Mouse (Mus musculus): ENCODE results near the gene Abcc4.
"Not testable (repeated sequence)": the region's sequence is repeated elsewhere in the genome, so short reads cannot be mapped to it uniquely, and the experiment has no call there.

Abcc4 gene

GRCm38 (mm10) chr14:118676308-118676994 is 29.6 kb downstream of the Abcc4 start:
- no peak for DNase-seq

DNA sequence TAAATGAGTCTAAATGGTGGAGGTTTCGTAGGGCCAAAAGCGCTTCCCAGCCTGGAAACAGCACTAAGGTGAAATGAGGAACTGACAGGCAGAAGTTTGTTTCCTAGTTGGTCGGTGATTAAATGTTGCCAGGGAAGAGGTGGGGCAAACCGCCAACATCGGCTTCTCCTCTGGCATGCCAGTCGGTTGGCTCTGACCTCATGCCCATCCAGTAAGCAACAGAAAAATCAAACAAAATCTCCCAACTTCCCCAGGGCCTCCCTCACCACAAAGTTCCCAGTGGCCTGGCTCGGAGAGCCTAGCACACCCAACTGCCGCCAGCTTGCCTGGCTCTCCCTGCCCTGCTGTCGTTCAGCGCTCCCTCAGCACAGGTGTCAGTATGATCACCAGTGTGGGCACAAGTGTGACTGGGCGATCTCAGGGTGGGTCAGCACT is 31.3 kb downstream of the Abcc4 start:
- no peak for DNase-seq

- no peak for DNase-seq
Observed at GRCm38 (mm10) chr14:118674224-118674623, 31.8 kb downstream of the Abcc4 start.

- DNase-seq, result peak; percentile 21 to 41
Observed at GRCm38 (mm10) chr14:118673501-118673900, 32.5 kb downstream of the Abcc4 start.

DNA sequence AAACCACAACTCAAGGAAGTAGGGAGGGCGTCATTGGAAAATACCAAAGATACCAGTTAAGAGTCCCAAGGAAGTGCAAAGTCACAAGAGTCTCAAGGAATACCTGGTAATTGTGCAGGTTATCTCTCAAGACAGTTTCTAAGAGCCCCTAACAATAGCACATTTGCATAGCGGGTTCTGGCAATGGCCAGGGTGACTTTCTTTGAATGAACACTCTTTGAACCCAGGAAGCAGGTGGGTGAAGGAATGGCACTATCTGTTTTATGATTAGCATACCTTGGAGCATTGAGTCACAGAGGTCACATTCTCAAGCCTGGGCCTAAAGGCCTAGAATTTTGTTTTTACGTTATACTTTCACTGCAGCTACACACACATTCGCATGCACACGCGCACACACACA is 33.1 kb downstream of the Abcc4 start:
- DNase-seq, result not testable (repeated sequence)

- no peak for DNase-seq
Observed at GRCm38 (mm10) chr14:118667499-118667898, 38.5 kb downstream of the Abcc4 start.

DNA sequence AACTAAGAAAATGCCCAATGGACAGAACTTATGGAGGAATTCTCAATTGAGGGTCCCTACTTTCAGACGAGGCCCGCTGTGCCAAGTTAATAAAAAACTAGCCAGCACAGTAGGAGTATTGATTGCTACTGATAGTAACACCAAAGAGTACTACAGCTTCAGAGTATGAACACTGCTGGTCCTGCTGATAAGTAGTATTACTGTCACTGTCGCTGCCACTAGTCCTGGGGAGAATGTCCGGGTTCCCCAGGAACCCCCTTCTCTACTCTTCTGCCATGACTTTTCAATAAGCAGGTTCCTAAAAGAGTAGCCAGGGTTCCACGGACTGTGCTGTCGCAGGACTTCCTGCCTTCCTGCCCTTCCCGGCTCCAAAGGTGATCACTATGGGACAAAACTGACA is 41.4 kb downstream of the Abcc4 start:
- no peak for DNase-seq

DNA sequence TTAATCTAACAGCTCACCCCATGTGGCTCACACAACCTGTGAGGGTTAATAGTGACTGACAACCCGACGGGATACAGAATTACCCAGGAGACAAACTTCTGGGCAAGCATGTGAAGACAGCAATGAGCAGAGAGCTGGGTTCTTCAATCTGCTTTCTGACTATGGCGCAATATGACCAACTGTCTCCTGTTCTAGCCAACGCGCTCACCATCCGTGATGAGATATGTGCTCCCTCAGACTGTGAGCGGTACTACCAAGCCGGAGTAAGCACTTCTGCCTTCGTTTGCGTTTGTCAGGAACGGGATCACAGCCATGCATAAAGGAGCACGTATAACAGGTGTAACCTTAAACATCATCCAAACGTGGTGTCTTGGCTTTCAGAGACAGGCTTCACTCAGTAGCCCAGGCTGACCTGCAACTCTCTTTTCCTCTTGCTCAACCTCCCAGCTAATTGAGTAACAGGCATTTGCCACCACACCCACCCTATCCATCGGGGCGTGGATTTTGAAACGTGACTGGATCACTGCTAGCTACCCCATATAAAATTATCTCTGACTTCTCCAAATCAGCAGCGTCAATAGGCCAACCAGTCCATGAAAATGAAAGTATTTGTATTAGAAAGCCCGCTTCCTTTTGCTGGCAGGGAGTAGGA is 43.3 kb downstream of the Abcc4 start:
- DNase-seq, result no peak

GRCm38 (mm10) chr14:118662124-118662523 is 43.9 kb downstream of the Abcc4 start:
- no peak for DNase-seq

- no peak for DNase-seq
Observed at GRCm38 (mm10) chr14:118659230-118659629, 46.8 kb downstream of the Abcc4 start.

DNA sequence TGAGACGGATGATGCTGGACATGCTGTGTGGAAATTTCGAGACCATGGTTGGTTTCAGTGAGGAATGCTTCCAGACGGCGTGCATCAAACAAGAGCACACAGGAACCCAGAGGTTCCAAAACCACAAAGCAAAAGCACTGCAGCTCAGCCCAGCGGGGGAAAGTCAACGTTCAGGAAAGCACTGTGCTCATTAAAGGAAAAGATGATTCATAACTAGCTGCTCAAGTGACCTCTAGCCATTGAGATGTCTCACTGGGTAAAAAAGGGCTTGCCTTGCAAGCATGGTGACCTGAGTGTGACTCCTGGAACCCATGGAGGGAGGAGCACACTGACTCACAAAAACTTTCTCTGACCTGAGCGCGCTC is 47.7 kb downstream of the Abcc4 start:
- DNase-seq, result no peak

GRCm38 (mm10) chr14:118657673-118658327 is 48.2 kb downstream of the Abcc4 start:
- no peak for DNase-seq

DNA sequence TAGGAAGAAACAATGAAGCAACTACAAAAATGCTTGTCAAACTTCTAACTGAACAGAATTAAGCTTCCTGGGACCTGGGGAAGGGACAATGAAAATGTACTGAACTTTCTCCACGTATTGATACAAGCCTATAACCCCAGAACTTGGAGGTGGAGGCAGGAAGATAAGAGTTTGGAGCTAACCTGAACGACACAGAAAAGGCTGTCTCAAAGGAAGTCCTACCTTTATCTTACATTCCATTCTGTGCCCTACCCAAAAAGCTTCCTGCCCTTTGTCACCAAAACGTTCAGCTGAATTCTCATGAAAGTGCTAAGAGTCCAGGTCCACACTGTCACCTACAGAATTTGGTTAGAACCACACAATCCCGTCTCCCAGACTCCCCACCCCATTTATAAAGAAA is 48.8 kb downstream of the Abcc4 start:
- no peak for DNase-seq

DNA sequence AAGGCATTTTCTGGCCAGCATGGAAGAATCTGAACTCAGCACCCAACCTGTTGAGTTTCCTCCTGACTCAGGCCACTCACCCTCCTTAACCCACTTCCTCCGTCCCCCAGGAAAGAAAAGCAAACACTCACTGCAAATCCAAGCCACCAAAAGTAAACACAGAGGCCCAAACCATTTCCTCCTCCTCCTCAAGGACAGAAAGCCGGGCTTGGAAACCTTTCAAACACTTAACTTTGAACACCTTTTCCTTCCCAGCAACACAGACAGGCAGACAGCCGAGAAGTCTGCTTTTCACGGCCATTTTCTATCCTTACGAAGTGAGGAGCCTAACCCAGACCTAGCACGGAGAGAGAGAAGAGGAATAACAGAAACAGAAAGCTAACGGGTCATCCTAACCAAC is 50.0 kb downstream of the Abcc4 start:
- no peak for DNase-seq

- DNase-seq, result no peak
Observed at GRCm38 (mm10) chr14:118654903-118655302, 51.1 kb downstream of the Abcc4 start.

DNA sequence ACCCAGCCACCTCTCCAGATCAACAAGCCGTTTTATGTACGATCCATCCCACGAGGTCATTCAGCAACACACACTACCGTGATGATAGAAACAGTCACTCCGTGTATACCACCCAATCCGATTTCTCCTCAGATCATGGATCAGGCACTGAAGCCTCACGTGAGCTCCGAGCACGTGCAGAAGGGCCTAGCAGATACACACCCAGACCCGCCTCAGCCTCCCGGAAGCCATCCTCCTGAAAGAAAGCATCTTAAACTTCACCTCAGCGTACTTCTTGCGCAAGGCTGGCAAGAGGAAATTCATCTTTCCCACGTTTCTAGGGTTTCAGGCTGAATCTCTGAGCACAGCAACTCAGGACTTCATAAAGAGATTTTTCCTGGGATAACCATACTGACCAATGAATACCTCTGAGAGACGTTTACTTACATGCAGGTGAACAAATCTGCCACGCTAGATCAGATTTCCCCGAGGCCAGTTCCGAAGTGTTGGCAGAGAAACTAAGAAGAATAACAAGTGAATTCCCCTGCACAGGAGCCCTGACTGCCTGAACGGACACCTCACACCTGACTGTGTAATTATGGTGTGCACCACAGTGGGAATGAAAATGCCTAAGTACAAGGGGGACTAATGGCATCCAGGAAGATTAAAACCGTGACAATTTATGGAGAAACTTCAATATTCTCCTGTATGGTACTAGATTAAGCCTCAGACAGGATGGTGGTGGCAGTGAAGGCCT is 54.1 kb downstream of the Abcc4 start:
- DNase-seq, result no peak

- DNase-seq, result no peak
Observed at GRCm38 (mm10) chr14:118649895-118650256, 56.1 kb downstream of the Abcc4 start.

DNA sequence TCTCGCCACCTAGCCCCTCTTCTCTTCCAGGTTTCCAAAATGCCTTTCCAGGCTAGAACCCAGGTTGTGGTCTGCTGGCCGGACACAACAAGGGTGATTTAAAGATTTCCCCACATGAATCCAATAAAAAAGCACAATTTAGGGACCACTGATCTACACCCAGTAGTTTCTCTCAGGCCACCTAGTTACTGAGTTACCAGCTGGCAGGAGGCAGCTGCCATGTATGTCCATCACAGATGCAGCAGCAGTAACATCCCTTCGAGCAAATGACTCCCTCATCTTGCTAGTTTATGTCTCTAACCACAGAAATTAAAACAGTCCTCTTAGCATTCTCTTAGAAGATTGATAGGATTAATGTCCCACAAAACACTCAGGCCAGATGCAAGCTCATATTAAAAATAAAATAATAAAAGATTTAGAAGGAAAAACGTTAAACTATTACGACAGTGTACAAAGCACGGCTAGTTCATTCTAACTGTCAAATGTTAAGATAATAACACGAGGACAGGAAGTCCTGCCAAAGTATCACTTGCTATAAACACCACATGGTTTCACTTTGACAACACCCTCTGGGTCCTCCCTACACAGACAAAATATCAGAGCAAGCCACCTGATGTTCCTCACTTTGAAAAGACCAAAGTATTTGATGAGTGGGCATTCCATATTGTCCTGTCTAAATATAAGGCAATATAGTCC is 56.7 kb downstream of the Abcc4 start:
- no peak for DNase-seq

DNA sequence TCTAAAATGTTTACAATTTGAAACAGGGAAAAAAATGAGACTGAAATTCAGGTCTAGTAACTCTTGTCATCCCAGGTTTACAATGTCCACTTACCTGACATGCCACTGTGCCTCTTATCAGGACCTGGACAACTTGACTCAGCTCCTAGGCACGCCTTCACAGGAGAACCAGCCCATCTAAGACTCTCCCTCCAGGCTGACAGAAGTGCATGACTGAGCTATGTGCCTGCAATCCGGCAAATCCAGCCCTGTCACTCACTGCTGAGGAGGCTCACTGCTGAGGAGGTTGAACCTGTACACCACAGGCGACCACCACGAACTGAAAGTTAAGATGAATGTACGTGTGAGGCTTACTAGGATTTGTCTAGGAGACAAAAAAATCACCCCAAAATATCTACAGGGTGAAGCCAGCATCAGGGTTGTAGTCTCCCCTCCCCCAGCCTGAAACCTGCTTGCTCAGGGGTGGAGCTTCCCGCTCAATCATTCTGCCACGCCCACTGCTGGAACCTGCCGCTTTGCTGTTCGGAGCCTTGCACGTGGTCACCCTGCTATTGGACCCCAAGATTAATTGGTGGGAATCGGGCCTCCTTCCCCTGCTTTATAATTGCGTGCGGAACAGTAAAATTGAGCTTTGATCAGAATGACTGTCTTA is 63.0 kb downstream of the Abcc4 start:
- not testable (repeated sequence) for DNase-seq

- no peak for DNase-seq
Observed at GRCm38 (mm10) chr14:118642140-118642539, 63.9 kb downstream of the Abcc4 start.

DNA sequence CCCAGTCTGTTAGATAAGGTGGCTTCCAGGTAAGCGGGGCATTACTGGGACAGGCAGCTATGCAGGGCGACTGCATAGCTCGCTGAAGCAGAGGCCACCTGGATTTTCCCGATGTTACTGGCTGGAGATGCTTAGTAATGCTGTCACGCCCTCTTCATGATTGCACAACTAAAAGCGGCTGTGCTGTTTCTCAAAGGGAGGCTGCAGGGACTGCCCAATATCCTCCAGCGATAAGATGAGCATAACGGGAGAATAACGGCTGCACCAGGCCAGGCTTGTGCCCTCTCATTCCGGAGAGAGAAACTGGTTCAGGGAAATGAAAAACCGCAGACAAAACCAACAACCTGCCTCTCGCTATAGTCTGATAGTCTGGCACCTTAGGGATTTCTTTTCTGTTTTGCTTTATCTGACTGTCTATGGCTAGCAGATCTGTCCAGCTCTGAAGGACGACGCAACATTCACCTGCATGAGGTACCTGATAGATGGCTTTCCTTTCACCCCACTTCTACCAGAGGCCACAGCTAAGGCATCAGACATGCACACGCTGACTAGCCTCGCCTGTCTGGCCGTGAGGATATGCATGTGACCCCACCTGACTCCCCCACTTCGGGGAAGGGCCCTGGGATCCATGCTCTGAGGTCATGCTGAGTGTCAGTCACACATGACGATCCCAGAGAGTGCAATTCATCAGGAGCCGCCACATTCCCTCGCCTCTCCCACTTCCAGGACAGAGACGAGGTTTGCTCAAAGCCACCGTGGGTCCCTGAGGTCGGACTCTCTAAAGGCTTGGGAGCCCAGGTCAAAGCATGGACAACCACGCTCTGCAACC is 67.4 kb downstream of the Abcc4 start:
- DNase-seq, result no peak

Data from thymus, adult 18-20 months (tissue).